19 mouse cellular contexts compared by ENCODE assay signal in genomic region chr13:75892291-75892690, GRCm38 (mm10). TPM values are rescaled to one million over a fixed set of nuclear protein-coding genes. Genes with fewer than 3 reads are reported as not detected.
DNase-seq lines count a peak whose midpoint lies in the region; ATAC-seq lines count a peak whose summit lies in the region.
"Had no signal": no experiment of that assay in that cellular context is flagged by ENCODE, and none has a peak within 500 bp of the region (broad histone marks: within the 10 kb centered on the region; RNA-seq: fewer than 3 reads in every experiment).

No protein-coding gene starts in this region.

- WGBS in midbrain, embryonic 16.5 days: 86% methylated on average over 3 of the region's 3 CpGs

- no peaks in the 10 kb centered on the region for H3K9me3 ChIP-seq in midbrain, embryonic 16.5 days (replicated peaks; ENCODE audit: control insufficient read depth, low read length, poor library complexity, severe bottlenecking)
- H3K9me3 ChIP-seq: forebrain, embryonic 12.5 days; heart, embryonic 13.5 days; hindbrain, embryonic 15.5 days had no signal

- H3K9ac ChIP-seq in midbrain, embryonic 16.5 days (ENCODE audit: low read depth, low read length): no peak overlapping the region
- H3K9ac ChIP-seq: embryonic facial prominence, embryonic 13.5 days; forebrain, embryonic 12.5 days; heart, embryonic 13.5 days; hindbrain, embryonic 15.5 days had no signal

- H3K4me1 ChIP-seq in midbrain, embryonic 16.5 days (ENCODE audit: control insufficient read depth, insufficient read depth, low read length): no peaks in the 10 kb centered on the region
- H3K4me1 ChIP-seq: embryonic facial prominence, embryonic 13.5 days; forebrain, embryonic 12.5 days; heart, embryonic 13.5 days; hindbrain, embryonic 15.5 days had no signal

- peak; percentile 38 for ATAC-seq in frontal cortex, adult (ENCODE audit: low TSS enrichment)
- ATAC-seq in megakaryocyte progenitor cell, adult 5-6 weeks (replicated peaks; ENCODE audit: poor library complexity): peak; percentile 51
- ATAC-seq in monocyte, adult 5-6 weeks (replicated peaks; ENCODE audit: insufficient number of reproducible peaks, low FRiP score, low TSS enrichment, poor library complexity, severe bottlenecking): no peak
- no peak for ATAC-seq in midbrain, embryonic 16.5 days

- H3K27me3 ChIP-seq in midbrain, embryonic 16.5 days (ENCODE audit: control insufficient read depth, insufficient read depth, low read depth, low read length): no peaks in the 10 kb centered on the region
- H3K27me3 ChIP-seq: CH12.LX; embryonic facial prominence, embryonic 13.5 days; forebrain, embryonic 12.5 days; heart, embryonic 13.5 days; hindbrain, embryonic 15.5 days had no signal

- H3K4me2 ChIP-seq in midbrain, embryonic 16.5 days (ENCODE audit: low read length): no peak overlapping the region
- H3K4me2 ChIP-seq: embryonic facial prominence, embryonic 13.5 days; forebrain, embryonic 12.5 days; heart, embryonic 13.5 days; hindbrain, embryonic 15.5 days had no signal

- H3K4me3 ChIP-seq in midbrain, embryonic 16.5 days (ENCODE audit: low read depth, low read length): no peak overlapping the region
- H3K4me3 ChIP-seq: embryonic facial prominence, embryonic 13.5 days; forebrain, embryonic 12.5 days; heart, embryonic 13.5 days; hindbrain, embryonic 15.5 days had no signal

- peaks cover 4% of the 10 kb centered on the region; the same call in 1 of the 2 replicates for H3K36me3 ChIP-seq in midbrain, embryonic 16.5 days (ENCODE audit: control insufficient read depth, insufficient read depth, low read length)

- H3K27ac ChIP-seq in midbrain, embryonic 16.5 days (ENCODE audit: low read length): no peak overlapping the region
- H3K27ac ChIP-seq: embryonic facial prominence, embryonic 13.5 days; forebrain, embryonic 12.5 days; heart, embryonic 13.5 days; hindbrain, embryonic 15.5 days had no signal

- DNase-seq in frontal cortex, postnatal 25 days (ENCODE audit: low spot score in 2 of 2): no peak
- peak; percentile 45 for DNase-seq in 416B (ENCODE audit: low read depth)
- peak; percentile 30 for DNase-seq in brain, adult 2 months (ENCODE audit: low read depth, low spot score)
- DNase-seq: adrenal gland, adult 8-10 months; adrenal gland, postnatal 36 days; cerebellum, adult 11-12 months; cerebellum, adult 9-10 months; cerebellum, postnatal 25 days; gastrocnemius, postnatal 14 days; heart, postnatal 36 days had no signal

RNA-seq across cellular contexts. Expression of gene Rhobtb3, which starts 51.4 kb away (rescaled TPM):
- 5.9 and 9.1 TPM in 2 replicates for total RNA-seq in megakaryocyte progenitor cell, adult 5-6 weeks (2015)
- 6.6 and 9.1 TPM in 2 replicates for total RNA-seq in megakaryocyte progenitor cell, adult 5-6 weeks (2017)
- 0.97 TPM in 1 of 3 replicates, not detected in the others for total RNA-seq in monocyte, adult 5-6 weeks (2017)
- polyA plus RNA-seq in midbrain, embryonic 16.5 days (2015; fragmentation: Nextera tagmentation; extraction: Ambion mirVana): 19.2 and 22.3 TPM in 2 replicates

RNA-seq across cellular contexts. Expression of gene Glrx, which starts 52.6 kb away (rescaled TPM):
- 225 and 237 TPM in 2 replicates for total RNA-seq in megakaryocyte progenitor cell, adult 5-6 weeks (2015)
- 116 and 123 TPM in 2 replicates for total RNA-seq in megakaryocyte progenitor cell, adult 5-6 weeks (2017)
- total RNA-seq in monocyte, adult 5-6 weeks (2017): 11.9 to 36.7 TPM (median 19.7 TPM) in 3 replicates
- 50.0 and 56.9 TPM in 2 replicates for polyA plus RNA-seq in midbrain, embryonic 16.5 days (2015; fragmentation: Nextera tagmentation; extraction: Ambion mirVana)

Comparison
In these comparisons a context has a peak if more than half of its experiments do, and no peak if none do; other contexts are left out.
1. ATAC-seq: peak in frontal cortex, adult (single experiment) and megakaryocyte progenitor cell, adult 5-6 weeks (single experiment); none in monocyte, adult 5-6 weeks (single experiment) and midbrain, embryonic 16.5 days (single experiment).
2. DNase-seq: peak in 416B (single experiment) and brain, adult 2 months (single experiment); none in frontal cortex, postnatal 25 days (0 of 2).